Mouse (Mus musculus): ENCODE data around the gene Farp1. TPM values are rescaled to one million over a fixed set of nuclear protein-coding genes. Genes with fewer than 3 reads are reported as not detected.
"Not testable (repeated sequence)": the region's sequence is repeated elsewhere in the genome, so short reads cannot be mapped to it uniquely, and the experiment has no call there.

The Farp1 gene
- total RNA-seq, 2 experiments from 2014 or later = 41.6 to 58.5 TPM

DNA sequence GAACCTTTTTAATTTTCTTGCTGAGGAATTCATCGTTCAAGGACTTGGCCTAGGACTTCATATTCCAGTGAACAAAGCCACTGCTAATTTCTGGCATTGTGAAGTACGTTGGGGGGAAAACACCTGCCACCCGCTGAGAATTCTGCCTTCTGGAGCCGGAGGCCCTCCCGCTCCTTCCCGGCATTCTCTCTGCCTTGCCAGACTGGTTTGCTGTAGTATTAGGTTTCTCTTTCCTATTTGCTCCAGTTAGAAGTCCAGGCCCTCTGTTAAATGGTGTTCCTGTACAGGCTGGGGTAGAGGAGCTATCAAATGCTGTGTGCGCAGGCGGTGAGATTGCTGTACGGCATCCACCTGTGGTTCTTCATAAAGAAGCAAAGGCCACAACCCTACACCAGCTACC is 68.5 kb downstream of the Farp1 start:
- no peak for DNase-seq (ENCODE audit: low spot score in 2 of 2)

DNA sequence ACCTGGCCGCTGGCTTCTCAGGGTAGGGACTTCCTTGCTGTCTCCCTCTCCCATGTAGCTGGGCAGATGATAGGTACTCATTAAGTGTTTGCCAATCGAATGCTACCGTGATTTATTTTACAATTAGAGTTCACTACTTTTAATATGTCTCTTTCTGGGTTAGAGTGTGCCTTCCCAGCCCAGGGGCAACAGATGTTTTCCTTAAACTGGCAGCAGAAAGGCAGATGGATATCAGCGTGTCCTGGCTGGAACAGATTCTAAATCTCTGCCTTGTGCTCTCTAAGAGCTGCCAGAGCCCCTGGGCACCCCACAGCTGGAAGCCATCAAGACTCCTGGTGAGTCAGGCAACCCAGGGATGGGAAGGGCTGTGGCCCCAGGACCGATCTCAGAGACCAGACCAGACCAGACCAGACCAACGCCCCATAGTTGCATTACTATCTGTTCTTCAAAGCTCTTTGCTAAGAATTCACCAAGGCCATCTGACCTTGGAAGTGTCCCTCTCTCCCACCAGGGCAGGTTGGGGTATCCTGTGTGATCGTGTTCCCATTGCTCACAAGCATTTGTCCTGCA is 69.8 kb downstream of the Farp1 start:
- DNase-seq (ENCODE audit: low spot score in 2 of 2) = no peak

DNA sequence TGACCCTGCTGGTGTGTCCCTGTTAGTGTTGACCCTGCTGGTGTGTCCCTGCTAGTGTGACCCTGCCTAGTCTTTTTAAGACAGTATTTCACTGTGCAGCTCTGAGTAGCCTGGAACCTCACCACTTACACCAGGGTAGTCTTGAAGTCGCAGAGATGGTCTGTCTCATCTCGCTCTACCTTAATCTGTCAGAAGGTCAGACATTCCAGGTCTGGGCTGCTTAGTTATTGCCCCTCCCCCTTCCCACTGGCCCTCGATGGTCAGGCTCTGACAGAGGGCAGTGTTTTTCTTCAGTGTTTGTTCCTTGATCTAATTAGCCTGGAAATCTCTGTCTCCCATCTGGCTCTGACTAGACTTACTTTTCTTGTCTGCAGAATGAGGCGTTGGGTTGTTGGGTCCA is 71.9 kb downstream of the Farp1 start:
- no peak for DNase-seq (ENCODE audit: low spot score in 2 of 2)

DNA sequence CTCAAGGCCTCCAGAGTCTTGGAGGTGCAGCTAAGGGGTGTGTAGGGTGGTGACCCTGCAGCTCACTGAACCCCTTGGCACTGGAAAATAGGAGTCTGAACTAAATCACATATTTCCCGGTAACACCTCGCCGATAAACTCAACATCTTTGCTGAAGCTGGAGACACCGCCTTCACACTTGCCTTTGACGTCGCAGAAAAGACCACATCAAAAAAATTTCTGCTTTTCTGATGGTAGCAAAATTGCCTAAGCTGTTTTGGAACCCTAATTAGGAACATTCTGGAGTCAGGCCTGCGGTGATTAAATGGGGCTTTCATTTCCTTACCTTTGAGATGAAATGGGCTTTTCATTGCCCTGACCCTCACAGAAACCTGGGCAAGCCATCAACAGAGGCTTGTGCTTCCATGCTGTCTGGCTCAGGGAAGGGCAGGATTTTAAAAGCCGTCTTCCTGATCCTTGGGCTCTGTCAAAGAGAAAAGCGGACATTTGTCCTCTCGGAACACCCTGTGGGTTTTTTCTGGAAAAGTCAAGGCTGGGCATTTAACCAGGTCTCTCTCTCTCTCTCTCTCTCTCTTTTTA is 72.8 kb downstream of the Farp1 start:
- no peak for DNase-seq (ENCODE audit: low spot score in 2 of 2)

DNA sequence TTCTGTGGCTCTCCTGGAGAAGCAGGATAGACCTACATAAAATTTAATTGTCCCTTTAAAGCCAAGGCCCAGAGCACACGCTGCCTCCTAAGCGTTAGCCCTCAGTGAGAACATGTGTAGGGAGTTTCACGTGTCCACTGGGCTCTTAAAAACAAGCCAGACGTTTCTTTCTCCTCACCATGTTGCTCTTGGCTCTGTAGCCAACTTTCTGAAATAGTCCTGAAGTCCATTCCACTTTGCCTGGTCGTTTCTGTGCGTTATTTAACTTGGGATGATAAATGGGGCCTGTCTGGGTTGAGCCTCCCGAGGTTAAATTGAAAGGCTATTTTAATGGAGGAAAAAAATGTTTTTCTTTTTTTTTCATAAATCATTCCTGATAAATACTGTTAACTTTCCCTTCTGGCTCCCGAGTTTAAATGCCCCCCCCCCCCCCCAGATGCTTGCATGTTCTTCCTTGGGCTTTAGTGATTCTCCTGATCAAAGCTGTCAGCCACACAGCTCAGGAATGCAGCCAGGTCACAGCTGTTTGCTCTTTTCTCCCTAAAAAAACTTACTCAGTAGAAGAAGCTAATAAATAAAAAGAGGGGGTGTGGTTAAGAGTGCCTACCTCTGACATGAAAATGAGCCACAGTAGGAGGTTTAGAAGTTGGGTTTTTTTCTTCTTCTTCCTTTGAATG is 73.6 kb downstream of the Farp1 start:
- no peak for DNase-seq (ENCODE audit: low spot score in 2 of 2)

DNA sequence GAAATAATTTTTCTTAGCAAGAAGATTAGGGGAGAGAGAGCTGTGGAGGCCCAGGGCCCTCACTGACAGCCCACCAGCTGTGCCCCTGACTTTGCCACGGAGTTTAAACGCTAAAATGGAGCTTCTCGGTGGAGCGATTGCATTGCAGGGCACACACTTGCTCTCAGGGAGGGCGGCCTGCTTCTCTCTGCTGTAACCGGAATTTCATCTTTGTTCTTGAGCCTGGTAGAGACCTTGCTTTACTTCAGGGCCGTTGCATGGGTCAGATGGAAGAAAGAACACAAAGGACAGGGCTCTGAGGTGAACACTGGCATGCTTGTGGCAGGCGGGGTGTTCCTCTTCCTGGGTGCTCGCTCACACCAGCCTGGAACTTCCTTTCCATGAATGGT is 74.1 kb downstream of the Farp1 start:
- DNase-seq (ENCODE audit: low spot score in 2 of 2) = no peak

DNA sequence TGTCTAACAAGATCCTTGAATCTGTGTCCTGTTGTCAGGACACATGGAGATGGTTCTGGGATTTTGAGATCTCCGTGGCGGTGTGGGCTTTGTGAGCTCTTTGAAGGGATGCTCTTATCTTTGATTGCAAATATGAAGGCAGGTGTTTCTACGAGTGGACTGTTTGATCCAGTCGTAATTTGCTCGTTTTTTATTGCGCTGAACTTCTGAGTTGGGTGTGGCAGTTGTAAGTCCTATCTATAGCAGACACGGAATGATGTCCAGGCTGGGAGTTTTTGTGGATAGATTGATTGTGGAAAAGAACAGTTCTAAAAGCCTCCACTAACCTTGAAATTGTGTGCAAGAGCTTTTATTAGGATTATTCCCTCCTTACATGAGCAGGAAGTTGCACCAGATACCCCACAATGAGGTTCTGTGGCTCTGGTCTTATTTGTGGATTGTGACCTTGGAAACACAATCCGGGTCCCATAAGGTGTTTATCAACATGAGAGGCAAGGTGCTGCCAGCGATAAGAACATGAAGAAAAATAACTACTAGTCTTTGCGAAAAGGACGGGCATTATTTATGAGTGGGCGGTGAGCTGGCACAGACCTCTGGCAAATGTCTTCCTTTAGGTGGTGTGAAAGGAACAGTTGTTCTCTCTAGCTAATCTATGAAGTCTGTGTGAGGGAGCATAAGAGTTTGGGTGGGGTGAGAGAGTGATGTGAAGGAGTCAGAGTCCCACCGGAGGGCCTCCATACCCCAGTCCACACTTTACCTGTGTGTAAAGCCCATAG is 75.7 kb downstream of the Farp1 start:
- DNase-seq (ENCODE audit: low spot score in 2 of 2) = no peak

DNA sequence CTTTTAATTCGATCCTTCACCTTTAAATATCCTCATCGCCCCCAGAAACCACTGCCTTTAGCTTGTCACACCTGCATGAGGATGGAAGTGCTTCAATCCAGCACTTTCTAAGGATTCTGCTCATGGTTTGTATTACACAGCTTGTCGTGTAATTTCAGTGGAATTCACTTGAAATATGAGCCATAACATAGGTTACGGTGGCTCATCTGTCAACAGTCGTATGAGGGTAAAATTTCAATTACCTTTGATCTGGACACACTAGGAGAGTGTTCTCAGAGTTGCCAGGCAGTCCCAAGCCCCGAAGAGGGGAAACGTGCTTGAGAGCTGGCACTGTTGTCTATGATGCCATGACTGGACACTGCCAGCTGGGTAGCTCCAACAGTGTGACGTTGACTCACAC is 77.1 kb downstream of the Farp1 start:
- DNase-seq (ENCODE audit: low spot score in 2 of 2) = no peak

DNA sequence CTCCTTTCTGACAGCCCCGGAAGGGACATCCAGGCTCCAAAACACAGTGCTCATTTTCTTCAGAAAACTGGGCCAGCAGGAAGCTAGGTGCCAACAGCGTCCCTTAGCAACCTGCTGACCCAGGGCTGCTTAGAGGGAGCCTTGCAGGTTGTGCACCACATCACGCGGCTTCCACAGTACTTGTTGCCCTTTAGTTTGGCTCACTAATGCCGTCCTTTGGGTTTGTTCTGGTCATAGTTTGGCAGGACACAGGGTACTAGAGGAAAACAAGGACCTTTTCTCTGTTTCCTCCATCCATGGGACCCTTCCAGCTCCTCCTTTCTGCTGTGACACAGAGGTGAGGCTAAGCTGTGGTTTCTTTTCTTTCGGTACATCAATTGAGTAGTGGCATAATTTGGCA is 78.8 kb downstream of the Farp1 start:
- no peak for DNase-seq (ENCODE audit: low spot score in 2 of 2)

DNA sequence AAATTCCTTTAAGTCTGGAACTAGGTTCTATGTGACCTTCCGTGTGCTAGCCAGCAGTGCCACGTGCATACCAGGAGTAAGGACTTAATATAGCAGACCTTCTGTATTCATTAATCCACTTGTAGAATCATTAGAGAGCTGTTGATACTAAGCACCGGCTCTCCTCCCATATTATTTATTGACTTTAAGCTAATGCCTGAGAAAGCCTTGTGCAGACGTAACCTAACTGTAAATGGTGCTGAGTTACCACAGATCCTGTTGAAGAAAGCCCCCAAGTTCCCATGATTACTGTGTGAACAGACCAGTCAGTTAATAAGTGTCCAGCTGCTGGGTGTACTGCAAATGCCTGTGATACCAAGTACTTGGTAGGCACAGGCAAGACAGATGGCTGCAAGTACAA is 81.7 kb downstream of the Farp1 start:
- DNase-seq (ENCODE audit: low spot score in 2 of 2) = no peak

DNA sequence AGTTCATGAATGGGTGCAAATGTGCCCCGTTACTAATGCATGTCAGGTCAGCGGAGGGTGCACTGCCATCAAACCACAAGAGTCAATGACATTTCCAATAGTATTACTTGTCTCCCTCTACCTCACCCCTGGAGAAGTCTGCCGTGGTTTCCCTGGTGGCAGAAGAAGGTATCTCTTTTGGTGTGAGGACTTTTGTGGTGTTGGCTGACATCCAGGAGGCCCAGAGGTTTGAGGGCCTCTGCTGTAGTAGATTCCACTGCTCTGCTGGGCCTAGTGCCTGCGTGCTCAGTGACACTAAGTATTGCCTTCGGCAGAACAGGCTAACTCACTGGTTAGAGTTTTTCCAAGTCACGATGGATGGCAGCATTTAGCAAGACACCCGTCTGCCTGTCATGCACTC is 83.9 kb downstream of the Farp1 start:
- DNase-seq (ENCODE audit: low spot score in 2 of 2) = no peak

DNA sequence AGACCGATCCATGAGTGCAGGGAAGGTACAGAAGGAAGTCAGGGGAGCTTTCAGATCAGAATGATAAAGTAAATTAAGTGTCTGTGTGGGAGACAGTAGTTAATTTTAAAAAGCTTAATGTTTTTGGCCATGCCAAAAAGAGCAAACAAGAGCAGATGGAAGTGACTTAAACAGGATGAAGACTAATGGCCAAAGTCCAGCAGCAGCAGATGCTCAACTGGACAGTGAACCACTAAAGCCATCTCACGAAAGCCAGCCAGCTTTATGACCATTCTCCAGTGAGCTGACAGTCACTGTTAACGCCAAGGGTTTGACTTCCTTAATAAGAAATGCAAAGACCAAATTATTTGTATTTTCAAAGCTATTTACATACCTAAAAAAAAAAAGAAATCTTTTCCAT is 86.7 kb downstream of the Farp1 start:
- DNase-seq (ENCODE audit: low spot score in 2 of 2) = no peak

DNA sequence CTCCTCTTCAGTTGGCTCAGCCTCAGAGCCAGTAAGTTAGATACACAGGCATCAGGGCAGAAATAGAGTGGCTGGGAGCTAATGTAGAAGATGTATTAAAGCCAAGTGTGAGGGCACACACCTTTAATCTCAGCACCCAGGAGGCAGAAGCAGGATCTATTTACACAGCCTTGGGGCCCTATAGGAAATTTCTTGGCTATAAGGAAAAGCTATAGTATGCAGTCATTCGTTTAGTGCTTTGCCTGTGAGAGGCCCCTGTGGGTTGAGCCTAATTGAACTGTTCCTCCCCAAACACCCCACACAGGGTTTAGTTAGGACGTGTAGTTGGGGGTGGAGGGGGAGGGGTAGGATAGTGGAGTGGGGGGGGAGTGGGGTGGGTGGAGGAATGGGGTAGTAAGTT is 87.9 kb downstream of the Farp1 start:
- no peak for DNase-seq (ENCODE audit: low spot score in 2 of 2)

DNA sequence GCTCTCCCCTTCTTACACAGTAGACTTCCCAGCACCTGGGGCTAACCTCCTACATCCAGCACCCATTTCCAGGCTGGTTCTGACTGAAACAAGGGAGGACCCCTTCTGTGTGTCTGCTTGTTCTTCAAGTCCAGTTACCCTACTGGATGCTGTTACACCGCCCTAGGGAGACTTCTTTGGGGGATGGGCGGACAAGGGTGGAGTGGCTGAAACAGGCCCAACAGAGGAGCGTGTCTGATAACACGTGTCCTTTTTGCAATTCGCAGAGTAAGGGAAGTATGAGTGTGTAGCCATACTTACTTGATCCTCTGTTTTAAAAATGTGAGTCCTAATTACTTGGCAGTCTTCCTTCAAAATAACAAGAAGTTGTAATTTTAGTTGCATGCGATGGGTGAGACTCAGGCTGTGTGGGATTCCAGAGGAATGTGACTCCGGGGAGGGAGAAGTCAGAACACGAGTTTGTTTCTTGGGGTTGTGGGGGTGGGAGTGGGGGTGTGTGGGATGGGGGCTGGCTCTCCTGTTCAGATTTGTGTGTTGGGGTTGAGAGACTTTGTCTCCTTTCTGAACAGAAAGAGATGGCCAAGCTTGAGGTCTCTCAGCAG is 89.5 kb downstream of the Farp1 start:
- no peak for DNase-seq (ENCODE audit: low spot score in 2 of 2)

DNA sequence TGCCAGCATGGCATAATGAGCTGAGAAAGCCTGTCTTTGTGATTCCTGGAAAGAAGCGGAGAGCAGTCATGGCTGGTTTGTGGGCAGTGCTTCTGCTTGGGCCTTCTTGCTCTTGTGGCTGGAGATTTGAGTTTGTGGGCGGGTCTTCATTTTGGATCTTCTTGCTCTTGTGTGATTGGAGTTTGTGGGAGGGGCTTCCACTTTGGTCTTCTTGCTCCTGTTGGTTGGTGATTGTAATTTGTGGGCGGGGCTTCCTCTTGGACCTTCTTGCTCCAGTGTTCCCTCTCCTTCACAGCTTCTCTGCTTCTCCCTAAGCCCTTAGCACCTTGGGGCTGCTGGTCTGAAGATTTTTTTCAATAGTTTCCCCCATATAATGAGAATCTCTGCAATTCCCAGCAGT is 90.7 kb downstream of the Farp1 start:
- no peak for DNase-seq (ENCODE audit: low spot score in 2 of 2)

DNA sequence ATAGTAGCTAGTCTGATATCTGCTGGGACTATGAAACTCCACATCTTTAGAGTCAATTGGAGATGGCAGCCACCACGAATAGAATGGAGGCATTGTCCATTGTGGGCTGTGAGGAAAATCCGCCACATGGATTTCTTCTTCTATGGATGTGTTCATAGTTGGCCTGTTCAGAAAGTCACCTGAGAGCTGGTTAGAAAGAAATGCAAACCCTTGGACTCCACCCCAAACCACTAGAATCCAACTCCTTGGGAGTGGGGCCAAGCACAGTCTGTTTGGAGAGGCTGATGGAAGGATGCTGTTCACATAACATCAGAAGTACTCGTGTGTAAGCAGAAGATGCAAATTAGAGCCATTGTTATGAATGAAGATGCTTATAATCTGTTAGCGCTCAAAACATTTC is 91.3 kb downstream of the Farp1 start:
- DNase-seq (ENCODE audit: low spot score in 2 of 2) = no peak

DNA sequence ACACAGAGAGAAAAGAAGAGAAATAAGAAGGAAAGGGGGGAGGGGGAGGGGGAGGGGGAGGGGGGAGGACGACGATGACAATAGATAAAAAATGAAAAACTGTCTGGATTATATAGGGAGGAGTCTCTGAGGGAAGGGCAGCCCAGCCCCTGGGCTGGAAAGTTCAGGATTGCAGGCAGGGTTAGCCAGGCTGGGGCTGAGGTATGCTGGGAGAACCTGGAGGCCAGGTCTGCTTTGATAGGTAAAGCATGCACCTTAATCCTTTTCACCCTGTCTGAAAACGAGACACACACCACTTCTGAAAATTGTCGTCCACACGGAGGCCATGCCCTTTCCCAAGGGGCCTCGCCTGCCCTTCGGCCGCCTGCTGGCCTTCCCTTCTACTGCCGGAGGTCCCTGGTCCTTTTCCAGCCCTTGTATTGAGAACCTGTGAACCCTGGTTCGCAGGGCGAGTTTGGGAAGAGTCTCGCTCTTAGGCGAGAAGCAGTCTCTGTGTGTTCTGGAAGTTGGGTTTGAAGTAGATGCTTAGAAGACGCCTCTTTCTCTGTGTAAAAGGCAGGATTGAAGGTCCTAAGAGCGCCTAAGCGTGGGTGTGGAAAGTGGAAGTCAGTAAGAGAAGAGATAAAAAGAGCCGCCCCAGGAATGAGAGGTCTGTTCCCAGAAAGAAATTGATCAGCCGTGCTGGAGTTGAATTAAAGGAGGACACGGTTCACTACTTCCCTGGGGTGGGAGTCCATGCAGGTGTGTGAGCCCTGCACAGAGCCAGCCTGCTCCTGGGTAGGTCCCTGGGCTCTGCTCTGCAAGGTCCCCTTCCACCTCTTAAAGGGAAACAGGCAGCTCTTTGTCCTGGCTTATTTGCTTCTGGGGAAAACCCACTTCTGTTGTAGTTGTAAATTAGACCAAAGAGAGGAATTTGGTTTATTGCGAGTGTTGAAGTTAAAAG is 94.1 kb downstream of the Farp1 start:
- DNase-seq (ENCODE audit: low spot score in 2 of 2) = no peak

DNA sequence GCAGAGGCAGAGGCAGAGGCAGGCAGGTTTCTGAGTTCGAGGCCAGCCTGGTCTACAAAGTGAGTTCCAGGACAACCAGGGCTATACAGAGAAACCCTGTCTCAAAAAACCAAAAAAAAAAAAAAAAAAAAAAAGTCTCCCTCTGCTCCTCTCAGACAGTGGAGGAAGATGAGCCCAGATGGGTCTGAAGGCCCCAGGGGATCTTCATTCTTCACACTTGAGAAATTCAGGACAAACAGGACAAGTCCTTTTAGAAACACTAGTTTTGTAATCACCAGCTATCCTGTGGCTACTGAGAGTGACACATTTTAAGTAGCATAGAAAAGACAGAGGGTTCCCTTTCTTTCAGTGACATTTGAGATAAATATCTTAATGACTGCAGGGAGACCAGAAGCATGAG is 95.4 kb downstream of the Farp1 start:
- DNase-seq (ENCODE audit: low spot score in 2 of 2) = not testable (repeated sequence)

DNA sequence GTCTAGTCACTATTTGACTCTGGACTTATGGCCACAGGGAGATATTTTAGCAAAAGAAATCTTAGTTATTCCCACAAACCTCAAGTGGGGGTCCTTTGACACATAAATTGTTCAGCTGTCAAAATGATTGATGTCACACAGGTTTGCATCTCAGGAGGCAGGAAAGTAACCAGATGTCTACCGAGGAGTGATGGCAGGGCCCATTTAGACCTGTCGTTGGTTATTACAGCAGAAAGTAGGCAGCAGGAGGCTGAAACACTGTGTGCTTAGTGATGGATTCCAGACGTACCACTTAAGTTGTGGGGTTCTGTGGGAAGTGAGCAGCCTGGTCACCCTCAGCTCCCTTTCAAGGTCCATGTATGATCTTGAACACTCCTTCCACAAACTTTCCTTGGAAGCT is 99.4 kb downstream of the Farp1 start:
- no peak for DNase-seq (ENCODE audit: low spot score in 2 of 2)

DNA sequence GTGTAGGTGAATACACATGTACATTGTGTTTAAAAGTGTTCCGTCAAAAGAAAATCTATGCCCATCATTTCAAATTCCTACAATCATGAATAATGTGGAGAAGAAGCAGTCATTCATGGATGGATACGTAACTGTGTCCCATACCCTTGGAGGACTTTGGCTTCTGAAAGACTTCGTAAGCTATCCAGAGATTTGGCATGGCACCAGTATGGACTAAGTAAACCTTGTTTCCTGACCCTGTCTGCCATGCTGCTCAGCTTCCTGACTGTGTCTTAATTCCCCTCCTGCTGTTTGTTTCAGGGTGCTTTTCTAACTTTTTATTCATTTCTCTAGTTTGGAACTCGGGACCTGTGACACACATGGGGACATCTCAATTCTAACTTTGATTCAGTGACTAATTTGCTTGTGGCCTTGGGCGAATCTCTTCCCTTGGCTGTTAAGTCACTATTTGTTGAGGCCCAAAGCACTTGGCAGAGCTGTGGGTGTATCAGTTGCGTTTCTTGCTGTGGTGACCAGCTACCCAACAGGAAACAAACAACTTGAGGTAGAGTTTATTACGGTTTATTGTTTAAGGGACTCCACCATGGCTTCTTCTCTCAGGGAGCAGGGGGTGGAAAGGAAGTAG is 108.9 kb downstream of the Farp1 start:
- no peak for DNase-seq (ENCODE audit: low spot score in 2 of 2)
